Mouse (Mus musculus) gastrocnemius, postnatal 10 days (tissue): ENCODE measurements around the gene Trim38. TPM values are rescaled to one million over a fixed set of nuclear protein-coding genes. Genes with fewer than 3 reads are reported as not detected.

ENCODE experiments used
- DNase-seq: peaks from one replicate; pipeline ENCODE4 v3.0.0; 2021; ENCODE audit warnings: mixed read lengths
- total RNA-seq, 2 experiments: library from RNA; stranded (reverse); gene quantifications; 2 replicates each; pipeline ENCODE4 v1.2.3; 2021

Trim38 gene
- total RNA-seq, 2 experiments from 2014 or later, result not detected

GRCm38 (mm10) chr13:23746201-23747080 is 23.3 kb upstream of the Trim38 start, which contains the start of gene Hist1h2bb:
Gene Hist1h2bb (plus strand): TSS chr13:23746734.
- DNase-seq, result peak; percentile 61

DNA sequence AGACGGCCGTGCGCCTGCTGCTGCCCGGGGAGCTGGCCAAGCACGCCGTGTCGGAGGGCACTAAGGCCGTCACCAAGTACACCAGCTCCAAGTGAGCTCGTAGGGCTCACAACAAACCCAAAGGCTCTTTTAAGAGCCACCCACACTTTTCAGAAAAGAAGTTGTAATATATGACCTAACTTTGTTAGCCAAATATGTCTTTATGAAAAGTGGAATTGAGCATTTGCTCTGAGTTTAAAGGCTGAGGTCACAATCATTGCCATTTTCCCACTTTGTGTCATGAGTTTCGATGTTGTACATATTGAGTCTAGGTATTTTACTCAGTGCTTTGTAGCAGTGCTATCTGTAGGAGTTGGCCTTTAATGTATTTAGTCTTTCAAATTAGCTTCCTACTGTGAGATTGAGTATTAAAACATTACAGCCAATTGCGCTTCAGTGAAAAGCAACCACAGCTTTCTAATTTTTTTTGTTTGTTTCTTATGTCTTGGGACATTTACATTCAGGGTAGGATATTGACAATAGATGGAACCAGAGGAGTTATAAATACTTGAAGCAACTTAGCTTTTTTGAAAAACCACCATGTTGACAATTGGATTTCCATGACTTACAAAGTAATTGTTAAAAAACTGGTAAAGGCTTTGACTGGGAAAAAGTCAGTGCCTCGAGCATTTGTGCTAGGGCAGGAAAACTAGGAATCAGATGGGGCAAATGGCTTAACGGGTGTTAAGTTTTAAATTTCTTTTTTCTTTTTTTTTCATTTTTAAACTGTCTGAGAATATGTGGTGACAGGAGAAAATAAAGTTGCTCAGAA is 22.4 kb upstream of the Trim38 start:
- DNase-seq, result no peak

DNA sequence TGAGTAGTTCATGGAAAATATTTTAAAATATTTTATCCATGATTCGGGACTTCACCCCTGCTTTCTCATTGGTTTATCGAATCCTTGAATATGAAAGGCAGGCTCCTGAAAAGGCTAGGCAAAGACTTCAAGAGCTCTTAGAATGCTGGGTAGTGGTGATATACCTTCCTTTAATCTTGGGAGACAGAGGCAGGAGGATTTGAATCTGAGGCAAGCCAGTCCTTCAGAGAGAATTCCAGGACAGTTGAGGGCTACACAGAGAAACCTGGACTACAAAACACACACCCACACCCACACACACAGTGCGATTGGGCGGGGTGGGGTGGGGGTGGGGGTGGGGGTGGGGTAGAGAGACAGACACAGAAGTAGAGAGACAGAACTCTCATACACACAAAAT is 21.8 kb upstream of the Trim38 start:
- no peak for DNase-seq

- DNase-seq, result no peak
Observed at GRCm38 (mm10) chr13:23749563-23750121, 20.1 kb upstream of the Trim38 start.

DNA sequence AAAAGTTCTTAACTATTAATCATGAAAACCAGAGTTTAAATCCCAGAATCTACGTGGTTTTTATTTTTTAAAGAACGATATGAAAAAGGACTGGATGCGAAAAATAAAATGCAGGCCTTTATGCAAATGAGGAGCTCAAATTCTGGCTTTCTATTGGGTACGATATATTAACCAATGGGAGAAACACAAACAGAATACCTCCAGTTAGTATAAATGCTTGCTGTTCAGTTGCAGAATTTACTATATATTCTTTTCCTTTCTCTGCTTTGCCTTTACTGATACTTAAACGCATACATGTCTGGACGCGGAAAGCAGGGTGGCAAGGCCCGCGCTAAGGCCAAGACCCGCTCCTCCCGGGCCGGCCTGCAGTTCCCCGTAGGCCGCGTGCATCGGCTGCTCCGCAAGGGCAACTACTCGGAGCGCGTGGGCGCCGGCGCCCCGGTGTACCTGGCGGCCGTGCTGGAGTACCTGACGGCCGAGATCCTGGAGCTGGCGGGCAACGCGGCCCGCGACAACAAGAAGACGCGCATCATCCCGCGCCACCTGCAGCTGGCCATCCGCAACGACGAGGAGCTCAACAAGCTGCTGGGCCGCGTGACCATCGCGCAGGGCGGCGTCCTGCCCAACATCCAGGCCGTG is 18.8 kb upstream of the Trim38 start, which contains the start of gene Hist1h2ab:
Gene Hist1h2ab, plus strand, starts transcription at position 288 of the 639 bp plus-strand sequence.
- peak; percentile 39 for DNase-seq

GRCm38 (mm10) chr13:23751478-23751956 is 18.2 kb upstream of the Trim38 start:
- DNase-seq, result no peak

DNA sequence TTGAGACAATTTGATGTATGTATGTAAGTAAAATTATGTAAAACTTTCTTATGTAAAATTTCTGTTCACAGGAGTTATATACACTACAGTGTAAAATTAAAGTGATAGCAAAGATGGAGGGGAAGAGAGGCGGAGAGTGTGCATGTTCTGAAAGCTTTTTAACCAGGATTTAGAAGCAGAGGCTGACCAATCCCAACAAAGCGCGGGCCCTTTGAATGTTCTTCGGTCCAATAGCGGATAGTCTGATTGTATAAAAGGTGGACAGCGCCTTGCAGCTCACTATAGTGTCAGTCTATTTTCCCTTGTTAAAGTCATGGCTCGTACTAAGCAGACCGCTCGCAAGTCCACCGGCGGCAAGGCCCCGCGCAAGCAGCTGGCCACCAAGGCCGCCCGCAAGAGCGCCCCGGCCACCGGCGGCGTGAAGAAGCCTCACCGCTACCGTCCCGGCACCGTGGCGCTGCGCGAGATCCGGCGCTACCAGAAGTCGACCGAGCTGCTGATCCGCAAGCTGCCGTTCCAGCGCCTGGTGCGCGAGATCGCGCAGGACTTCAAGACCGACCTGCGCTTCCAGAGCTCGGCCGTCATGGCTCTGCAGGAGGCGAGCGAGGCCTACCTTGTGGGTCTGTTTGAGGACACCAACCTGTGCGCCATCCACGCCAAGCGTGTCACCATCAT is 17.5 kb upstream of the Trim38 start, which contains the start of gene Hist1h3b:
Gene Hist1h3b, plus strand, starts transcription at position 201 of the 675 bp plus-strand sequence.
- DNase-seq, result peak; percentile 82

DNA sequence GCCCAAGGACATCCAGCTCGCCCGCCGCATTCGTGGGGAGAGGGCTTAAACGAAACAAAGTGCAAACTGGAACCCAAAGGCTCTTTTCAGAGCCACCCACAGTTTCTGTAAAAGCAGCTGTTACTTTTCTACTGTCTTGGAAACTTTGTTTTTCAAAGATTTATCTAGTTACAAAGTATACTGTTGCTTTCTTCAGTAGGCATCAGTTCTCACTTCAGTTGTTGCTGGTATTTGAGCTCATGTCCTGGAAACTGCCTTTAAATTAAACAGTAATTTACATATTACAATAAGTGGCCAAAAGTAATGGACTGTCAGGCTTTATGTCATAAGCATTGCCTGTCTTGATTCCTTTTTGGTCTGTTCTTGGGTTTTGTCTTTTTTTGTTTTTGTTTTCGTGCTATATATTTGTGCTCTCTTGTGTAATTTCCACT is 17.0 kb upstream of the Trim38 start:
- DNase-seq, result no peak

DNA sequence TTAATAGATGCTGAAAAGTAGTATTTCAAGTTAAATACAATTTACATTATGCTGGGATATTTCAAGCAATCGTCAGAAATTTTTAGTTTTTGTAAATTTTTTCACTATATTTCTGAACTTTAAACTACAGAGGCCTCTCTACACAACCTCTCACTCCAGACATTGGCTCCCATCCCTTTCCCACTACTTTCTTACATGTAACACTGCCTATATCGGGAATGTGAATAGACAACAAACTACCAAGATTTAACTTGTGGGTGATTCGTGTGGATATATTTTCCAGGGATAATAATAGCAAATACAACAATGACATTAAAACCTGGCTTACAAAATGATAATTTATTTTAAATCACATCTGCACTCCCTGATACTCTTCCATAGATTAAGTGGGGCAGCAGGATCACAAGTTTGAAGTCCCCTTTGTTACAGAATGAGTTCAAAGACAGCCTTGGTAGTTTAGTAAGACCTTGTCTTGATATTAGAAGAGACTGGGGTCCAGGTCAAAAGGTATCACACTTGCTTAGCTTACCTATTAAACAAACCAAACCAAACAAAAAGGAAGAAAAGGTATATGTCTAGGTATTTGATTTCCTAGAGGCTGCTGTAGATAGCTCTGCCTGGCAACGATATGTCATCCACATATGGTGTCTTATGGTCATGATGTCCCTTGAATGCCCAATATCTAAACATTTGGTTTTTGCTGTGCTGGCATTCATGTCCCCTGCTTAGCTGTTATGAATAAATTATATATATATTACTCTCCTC is 16.2 kb upstream of the Trim38 start:
- DNase-seq, result no peak

DNA sequence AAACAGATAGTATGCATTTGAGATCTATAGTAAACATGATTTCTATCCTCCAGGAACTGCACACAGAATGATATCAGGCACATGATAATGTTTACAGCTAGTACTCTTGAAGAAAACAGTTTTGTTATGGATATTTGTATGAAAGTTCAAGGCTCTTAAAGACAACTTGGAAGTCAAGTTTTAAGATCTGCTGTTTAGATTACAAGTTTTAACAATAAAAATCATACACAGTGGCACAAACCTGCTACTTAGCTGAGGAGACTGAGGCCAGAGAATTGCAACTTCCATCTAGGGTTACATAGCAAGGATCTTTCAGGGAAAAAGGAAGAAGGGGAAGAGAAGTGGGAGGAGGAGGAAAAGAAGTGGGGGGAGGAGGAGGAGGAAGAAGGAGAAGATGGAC is 14.7 kb upstream of the Trim38 start:
- DNase-seq, result no peak

- DNase-seq, result peak; percentile 51
Observed at GRCm38 (mm10) chr13:23756790-23757189, 12.9 kb upstream of the Trim38 start, which contains the start of gene Hist1h4b. Gene Hist1h4b (plus strand): TSS chr13:23757013.

GRCm38 (mm10) chr13:23757211-23757773 is 12.4 kb upstream of the Trim38 start:
- DNase-seq, result no peak

GRCm38 (mm10) chr13:23757921-23758320 is 11.8 kb upstream of the Trim38 start:
- no peak for DNase-seq

DNA sequence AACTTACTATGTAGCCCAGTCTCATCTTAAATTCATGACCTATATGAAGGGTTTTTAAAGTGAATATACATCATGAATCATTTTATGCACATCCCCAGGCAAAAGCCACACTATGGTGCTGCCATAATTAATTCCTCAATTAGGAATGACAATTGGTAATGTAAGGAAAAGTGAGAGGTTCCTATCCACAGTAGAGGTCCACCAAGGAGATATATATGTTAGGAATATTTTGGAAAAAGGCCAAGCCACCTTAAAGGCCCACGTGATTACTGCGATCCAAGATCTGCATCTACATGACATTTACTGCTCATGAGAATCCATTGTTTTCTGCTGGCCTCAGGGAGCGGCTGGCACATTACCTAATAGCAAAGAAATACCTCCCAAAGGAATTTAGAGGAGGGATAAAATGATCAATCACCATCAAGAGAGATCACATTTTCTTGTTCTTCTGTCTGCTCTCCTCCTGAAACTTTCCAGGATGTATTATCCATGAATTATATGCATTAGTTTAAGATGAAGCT is 10.4 kb upstream of the Trim38 start:
- no peak for DNase-seq

DNA sequence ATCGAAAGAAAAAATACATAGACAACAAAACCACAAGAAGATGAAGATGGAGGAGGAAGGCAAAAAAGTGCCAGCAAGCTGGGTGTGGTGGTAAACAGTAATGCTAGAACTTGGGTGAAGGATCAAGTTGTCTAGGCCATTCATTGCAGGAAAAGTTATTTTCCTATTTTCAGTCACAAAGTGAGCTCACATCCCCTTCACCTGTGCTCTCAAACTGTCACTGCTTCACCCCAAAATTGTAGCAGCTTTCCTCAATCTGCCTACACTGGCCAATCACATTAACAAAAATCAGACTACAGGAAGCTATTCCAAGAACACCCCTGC is 9.8 kb upstream of the Trim38 start:
- DNase-seq, result no peak

DNA sequence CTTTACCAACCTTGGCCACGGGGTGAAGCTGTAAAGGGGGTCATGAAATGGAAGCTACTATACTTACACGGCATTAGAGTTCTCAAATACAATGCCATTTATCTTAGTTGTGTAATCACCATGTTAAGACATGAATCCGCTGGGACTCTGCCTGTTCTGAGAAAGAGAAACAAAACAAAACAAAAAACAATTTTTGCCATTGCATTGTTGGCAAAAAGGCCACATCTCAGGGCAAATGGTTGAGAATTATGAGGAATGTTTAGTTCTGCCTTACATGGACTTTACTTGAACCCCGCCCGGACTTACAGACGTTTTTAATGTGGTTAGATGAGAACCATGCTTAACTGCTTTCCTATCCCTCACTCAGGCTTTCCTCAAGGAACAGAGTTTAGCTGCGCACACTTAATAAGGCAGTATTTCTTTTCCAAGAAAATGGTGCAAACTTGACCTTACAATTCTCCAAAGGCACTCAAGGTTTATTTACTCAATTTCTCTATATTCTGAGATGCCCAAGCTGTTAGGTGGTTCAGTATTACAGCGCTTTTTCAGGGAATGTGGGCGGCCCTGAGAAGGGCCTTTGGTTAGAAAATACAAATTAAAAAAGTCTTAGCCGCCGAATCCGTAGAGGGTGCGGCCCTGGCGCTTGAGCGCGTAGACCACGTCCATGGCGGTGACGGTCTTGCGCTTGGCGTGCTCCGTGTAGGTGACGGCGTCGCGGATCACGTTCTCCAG is 9.3 kb upstream of the Trim38 start:
- DNase-seq, result no peak

DNA sequence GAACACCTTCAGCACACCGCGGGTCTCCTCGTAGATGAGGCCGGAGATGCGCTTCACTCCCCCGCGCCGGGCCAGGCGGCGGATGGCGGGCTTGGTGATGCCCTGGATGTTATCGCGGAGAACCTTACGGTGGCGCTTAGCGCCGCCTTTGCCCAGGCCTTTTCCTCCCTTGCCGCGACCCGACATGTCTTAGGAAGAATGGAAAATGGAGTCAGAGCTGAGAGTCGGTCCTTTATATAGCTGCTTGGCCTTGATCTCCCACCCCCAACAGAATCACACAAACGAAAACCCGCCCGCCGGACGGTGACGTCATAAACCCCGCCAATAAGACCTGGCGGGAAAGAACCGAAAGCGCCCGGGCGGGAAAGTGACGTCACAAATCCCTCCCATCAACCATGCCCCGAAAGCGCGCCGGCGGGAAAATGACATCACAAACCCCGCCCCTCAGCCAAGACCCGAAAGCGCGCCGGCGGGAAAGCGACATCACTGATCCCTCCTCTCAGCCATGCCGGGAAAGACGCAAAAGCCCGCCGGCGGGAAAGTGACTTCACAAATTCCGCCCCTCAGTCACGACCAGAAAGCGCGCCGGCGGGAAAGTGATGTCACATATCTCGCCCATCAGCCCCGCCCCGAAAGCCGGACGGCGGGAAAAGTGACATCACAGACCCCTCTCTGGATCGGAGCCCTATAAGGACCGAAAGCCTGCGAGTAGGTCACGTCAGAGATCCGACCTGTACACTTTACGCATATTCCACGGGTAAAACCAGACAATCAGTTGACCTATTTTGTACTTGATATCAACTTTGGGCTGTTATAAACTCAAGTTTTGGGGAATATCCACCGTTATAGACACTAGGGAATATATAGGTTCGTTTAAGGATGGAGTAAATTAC is 8.5 kb upstream of the Trim38 start, which contains the start of gene Hist1h4a:
Gene Hist1h4a, minus strand, starts transcription at position 259 of the 893 bp plus-strand sequence.
- DNase-seq, result peak; percentile 93
